Mouse (Mus musculus) lung, adult 2 months (tissue): ENCODE data around the gene Dusp6.

Experiments
- CTCF ChIP-seq: fragments of 200-500 bp; IDR thresholded peaks from 2 replicates; pipeline ENCODE4 v1.5.1; 2011; ENCODE audit warnings: mild to moderate bottlenecking, low read length, control low read depth; ENCODE audit not compliant: insufficient read depth
- POLR2A ChIP-seq: fragments of 200-500 bp; IDR thresholded peaks from 2 replicates; pipeline ENCODE4 v1.6.1; 2011; ENCODE audit warnings: low read depth, mild to moderate bottlenecking, control low read depth, low read length, borderline replicate concordance; ENCODE audit errors: extremely low read depth

- TF ChIP-seq CTCF: no peak
- no peak for TF ChIP-seq POLR2A
Measured at GRCm38 (mm10) chr10:99250874-99251281, 12.2 kb upstream of the Dusp6 start.
